Mouse (Mus musculus) adipocyte (in vitro differentiated cells): ENCODE data around the gene Kat6b.
A peak's percentile ranks its signal among the peaks of the same experiment; 100 is the strongest.

Experiments used
- DNase-seq: peaks from one replicate; pipeline ENCODE4 v3.0.0-alpha.2; 2016; ENCODE audit warnings: low spot score

Kat6b gene

DNA sequence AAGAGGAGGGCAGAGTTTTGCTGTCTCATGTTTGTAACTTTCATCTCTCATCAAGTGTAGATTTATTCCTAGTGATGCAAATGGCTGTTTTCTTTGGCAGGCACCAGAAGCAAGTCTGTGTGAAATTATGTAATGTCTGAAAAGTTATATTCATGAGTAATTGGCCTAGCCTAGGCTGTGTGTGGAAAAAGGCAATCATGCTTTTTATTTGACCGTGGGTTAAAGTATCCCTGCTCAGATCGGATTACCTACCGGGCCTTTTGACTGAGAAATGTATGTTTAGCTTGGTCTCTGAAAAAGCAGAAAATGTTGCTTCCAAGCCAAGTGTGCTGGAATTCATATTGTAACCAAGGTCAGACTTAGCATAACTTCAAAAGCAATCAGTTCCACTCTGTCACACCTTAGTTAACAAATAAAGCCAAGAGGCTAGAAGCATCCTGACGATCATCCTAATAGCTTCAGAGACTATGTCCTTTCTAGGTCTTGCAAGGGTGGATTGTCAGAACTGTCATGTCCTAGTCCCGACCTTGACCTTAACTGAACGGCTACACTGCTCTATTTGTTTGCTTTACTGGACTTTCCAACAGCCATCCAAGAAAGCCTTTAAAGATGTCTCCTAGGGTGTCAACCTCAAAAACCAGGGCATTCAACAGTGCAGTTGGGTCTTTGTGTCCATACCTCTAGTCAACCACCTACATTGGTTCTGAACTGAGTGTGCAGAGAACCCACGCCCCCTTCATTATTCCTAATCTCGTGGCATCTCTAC lies 111.9 kb downstream of the Kat6b start:
- peak; percentile 28 for DNase-seq

DNA sequence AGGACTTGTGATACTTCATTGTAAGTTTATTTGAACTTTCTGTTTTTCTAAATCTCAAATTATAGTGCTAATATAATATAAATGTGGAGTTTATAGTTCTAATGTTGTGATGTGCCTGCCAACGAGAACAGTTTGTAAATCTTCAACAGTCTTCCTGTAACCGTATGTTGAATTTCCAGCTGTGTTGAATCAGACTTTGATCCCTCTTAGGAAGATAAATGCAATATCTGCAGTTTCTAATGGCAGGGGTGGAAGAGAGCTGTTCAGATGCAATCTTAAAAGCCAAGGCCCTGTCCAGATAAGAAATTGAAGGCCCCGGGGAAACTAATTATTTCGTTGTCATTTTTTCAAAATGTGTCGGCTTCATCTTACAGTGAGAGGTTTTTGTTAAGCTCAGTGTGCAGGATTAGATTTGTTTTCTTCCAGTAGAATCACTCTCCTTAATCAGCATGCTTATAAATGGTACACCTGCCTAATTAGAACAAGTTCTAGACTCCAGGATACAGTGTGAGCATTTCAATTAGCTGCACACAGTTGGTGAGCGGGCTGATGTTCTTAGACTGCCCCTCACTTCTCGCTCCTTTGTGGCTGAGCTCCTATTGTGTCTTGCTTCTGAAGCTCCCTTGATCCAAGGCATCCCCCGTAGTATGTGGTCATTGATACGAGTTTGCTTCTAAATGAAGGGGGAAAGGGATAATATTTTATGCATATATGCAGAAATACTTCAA lies 118.4 kb downstream of the Kat6b start:
- DNase-seq, result no peak

DNA sequence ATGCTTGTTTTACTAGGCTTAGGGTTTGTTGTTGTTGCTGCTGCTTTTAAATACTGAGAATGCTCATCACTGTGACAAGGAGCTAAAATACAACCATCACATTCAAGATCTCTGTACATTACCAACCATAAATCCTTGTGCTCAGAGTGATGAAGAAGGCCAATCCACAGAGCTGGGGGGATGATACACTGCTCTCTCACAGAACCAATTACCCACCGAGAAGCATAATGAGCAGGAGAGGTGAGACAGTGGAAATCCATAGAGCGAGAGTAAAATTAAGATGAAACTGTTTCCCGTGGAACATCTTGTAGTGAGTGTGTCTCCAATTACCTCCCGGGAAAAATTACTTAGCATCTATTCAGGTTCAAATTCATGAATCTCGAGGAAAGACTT lies 118.9 kb downstream of the Kat6b start:
- DNase-seq, result no peak

DNA sequence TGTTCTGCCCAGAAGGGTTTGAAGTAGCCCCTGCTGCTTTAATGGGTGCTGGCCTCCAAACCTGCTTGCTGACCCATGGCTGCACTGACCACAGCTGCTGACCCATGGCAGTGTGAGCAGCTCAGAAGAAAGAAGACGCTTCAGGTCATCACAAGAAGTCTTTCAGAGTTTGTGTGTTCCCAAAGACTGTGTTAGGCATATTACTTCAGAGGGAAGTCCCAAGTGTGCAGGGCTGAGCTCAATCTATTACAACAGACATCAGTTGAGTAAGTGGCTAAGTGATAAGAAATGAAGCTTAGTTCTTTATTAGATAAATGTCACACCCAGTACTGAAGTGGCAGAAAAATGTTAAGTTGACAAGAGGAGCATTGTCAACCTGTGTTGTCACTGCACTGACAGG lies 119.4 kb downstream of the Kat6b start:
- DNase-seq, result no peak

DNA sequence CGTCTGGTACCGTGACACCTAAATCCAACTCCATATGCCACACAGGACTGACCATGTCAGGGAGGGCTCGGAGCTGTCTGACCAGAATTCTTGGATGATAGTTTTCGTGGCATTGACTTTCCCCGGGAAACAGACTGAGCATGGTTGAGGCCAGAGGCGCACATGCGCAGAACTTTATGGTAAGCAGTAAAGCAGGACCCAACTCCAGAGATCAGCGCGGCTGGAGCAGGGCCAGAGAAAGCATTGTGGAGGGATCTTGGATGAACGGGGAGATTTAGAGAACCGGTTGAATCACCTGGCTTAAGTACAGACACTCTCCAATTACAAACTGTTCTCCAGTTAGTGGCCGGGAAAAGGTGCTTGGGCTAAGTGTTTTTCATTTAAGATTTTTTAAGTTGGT lies 120.9 kb downstream of the Kat6b start:
- DNase-seq, result no peak

DNA sequence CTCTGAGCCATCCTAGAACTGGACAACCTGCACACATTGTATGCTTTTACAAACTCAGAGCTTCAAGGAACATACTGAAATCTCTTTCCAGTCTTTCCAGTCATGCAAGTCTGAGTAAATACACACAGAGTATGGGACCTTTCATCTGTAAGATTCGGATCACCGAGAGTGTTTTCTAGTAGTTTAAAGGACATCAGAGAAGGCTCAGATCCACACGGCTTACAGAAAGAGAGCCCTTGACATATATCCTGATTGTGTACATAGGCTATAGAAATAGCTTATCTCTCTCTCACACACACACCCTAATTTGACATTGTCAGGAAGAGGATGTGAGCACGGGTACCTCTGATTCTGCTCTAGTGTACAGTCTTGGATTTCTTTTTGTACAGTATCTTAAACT lies 121.7 kb downstream of the Kat6b start:
- DNase-seq, result no peak

DNA sequence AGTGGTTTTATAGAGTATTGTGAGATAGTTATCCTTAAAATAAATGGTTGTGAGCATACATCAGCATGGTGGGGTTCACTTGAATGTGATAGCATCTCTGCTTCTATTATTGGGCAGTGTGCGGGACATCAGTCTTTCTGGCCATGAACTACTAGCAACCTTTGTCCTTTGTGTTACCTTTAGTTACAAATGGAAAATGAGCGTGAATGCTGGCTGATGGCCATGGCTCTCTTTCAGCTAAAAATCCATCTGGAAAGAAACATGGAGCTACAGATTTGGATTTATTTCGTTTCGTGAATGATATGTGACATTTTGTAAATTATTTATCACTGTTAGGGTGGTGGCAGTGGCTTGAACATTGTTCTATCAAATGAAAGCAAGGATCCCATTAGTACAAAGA lies 126.5 kb downstream of the Kat6b start:
- no peak for DNase-seq

DNA sequence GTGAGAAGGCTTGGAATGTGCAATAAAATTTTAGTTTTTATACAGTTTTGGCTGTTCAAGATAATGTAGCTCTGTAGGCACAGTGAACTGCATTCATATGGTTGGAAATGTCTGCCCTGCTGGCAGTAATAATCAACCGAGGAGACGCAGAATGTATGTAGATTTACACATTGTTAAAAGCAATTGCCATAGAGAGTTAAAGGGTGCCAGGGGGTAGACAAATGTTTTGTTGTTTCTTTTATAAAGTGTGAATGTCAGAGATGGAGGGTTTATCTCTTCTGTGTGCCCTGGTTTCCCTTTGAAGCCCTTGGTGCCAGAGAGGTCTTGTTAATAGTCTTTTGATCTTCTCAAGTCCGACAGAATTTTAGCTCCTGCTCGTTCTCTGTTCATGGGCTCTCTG lies 127.7 kb downstream of the Kat6b start:
- DNase-seq, result no peak

DNA sequence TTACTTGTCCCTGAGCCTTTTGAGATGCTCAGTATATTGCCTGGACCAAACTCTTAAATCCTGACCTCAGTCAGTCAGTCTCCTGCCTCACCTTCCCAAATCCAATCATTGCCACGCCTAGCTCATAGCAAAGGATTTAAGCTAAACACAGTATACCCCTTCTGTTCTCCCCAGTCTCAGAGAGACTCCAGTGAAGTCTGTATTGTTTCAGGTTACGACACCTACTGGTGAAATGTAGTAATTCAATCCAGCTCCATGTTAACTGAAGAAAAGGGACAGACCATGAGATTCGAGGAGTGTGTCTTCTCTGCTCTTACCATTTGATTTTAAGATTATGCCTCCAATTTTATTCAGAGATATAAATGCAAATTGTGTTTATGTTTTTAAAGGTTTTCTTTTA lies 129.0 kb downstream of the Kat6b start:
- peak; percentile 58 for DNase-seq

DNA sequence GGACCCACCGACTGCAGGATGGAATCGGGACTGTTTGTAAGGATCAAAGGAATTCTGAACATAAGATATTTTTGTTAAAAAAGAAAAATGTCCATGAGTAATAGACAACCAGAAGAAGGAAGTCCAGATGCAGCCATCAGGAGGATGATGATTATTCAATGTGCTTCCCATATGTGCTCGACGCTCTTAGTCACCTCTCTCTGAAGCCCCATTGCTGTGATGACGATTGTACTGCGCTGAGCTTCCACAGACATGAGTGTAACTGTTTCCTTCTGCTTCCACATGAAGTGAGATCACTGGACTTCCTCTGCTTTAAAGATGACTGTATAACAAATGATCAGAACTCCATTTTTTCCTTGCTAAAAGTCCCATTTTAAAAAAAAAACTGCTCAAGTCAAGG lies 131.8 kb downstream of the Kat6b start:
- DNase-seq, result no peak

DNA sequence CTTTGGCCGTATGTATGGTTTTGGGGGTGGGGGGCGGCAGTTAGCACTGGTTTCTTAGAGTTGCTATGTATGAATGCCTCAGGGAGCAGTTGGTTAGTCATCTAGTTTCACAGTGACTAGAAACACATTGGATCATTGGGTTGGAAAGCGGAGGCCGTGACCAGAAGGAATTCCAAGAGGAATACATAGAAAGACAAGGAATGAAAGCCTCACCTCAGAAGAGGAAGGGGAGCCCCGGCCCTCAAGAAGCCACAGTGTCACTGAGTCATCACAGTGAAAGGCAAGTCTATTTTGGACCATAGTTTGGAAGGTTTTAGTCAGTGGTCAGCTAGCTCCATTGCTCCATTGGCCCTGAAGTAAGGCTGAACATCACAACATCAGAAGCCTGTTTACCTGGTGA lies 132.9 kb downstream of the Kat6b start:
- DNase-seq, result no peak

DNA sequence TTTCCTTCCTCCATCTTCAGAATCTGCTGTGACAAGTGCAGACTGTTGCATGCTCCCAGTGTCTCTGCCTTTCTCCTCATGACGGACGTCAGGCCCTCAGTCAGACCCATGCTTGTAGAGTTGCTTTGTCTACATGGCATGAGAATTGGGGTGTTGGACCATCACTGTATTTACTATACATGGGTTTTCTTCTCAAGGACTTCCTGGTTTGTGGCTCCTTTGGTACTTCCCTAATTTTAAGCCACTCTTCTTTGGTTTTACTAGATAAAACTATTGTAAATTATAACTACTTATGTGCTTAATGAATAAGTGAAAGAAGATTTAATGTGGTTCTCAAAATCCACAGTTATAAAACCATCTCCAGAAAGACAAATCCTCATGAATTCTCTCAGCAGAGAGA lies 134.6 kb downstream of the Kat6b start:
- no peak for DNase-seq

DNA sequence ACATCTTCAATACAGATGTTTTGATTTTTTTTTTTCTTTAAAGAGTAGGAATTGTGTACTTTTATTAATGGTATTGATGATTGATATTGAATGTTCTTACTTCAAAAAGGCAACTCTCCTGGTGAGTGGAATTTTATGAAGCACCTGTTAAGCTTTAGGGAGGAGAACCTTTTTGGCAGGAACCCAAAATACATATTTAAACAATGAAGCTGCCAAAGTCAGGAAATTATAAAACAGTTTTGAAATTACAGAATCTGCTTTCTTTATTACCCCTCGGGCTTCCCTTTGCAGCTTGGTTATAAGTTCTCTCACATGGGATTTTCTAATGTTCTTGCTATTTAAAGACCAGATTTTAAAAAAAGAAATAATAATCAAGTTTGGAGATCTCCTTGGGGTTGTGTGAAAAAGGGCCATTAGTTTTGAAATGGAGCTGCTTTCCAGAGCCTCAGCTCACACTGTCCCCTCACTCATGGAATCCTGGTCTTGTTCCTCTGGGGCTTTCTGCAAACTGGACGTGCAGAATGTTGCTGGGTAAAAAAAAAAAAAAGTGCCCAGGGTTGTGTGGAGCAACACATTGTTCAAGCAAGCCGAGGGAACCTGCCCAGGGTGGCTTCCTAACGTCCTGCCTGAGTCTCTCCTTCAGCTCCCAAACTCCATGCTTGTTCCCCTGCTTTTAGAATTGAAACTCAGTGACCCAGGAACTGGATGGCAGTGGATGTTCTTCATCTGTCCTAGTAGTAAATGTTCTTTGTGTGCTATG lies 136.2 kb downstream of the Kat6b start:
- DNase-seq, result no peak

DNA sequence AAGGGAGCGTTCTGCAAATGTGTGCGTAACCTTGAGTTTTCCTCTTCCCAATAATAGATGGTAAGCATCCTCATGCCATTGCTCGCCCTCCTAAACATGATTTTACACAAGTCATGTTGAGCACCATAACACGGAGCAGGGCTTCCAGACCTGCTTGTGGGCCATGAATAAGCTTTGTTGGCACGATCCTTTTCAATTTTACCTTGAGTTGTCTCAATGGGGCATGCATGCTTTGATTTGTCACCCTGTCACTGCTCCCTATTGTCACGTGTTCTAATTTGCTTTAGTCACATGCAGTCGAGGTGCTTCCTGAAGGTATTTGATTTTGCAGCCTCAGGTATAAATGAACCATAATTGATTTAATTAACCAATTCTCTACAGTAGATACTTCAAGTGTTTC lies 138.7 kb downstream of the Kat6b start:
- DNase-seq, result no peak

DNA sequence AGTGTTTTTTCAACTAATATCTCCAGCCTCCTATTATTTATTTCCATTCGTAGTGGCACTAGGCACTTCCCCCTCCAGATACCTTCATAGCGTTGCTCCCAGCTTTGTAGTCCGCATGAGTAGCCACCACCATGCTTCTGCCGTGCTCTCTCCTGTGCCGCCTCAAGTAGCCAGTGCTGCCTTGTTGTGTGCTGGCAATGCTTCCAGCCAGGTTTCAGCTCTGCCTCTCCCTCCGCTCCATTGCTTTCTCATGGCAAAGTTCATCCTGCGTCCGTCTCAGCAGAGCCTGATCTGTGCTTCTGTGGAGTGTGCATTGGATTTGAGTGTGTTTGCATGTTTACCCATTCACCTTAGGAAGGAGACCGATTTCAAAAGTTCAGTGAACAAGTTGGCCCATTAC lies 144.7 kb downstream of the Kat6b start:
- no peak for DNase-seq

DNA sequence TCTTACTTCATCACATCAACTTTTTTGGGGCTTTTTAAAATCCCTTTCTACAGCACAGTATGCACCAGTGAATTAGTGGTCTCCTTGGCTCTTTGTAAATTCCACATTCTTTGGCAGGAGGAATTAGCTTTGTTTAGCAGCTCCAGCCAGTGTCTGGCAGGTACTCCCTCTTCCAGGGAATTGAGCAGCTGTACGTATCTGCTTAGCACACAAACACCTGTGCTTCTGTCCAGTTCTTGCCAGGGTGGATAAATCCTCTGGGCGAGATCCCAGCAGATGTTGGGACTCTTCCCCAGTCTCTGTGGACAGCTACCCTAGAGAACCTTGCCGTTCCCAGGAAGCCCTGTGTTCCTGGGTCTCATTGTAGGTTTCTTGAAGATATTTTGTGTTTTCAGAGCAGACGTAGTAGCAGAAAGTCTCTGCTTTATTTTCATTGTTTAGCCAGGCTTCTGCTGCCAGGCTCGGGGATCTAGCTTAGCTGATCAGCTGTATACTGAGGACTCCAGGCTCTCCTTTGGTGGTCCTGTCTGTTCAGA lies 150.5 kb downstream of the Kat6b start:
- no peak for DNase-seq

DNA sequence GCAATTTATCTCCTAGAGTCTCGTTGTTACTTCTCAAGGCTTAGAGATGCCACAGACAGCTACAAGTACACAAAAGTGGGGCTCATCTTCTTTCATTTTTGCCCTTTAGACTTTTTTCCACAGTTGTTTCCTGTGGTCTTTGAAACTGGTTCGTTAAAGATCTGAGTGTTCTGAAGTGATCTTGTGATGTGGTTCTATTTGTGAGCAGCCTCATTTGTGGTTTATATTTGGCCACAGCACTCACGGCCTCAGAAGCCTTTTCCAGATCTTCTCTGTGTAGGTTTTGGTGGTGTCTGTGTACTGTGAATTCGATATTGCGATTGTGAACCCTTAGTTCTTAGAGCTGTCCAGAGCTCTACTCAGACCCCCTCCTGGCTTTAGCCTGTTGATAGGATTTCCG lies 155.3 kb downstream of the Kat6b start:
- DNase-seq, result no peak

DNA sequence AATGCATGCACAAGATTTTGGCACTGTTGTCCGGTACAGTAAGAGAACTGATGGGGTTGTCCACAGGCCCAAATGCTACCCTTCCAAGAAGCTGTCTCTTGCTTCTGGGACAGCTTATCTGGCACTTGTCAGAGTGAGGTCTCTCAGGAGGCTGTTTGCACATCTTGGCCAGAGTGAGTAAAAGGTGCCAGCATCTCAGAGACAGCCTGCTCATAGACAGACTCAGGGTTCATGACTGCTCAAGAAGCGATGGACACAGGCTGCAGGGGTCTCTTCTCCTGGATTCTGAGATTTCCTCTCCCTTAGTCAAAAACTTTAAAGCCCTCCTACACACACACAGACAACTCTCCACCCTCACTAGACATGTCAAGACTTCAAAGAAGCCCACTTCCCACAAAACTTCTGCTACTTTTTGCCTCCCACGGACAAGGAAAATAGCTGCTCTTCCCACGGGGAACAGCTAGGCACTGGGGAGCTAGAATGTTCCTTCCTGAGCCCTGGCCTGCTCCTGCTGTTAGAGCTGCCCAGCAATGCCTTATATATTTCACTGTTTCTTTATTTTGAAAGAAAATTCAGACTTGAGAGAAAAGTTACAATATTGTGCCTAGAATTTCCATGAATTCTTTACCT lies 159.7 kb downstream of the Kat6b start:
- no peak for DNase-seq

DNA sequence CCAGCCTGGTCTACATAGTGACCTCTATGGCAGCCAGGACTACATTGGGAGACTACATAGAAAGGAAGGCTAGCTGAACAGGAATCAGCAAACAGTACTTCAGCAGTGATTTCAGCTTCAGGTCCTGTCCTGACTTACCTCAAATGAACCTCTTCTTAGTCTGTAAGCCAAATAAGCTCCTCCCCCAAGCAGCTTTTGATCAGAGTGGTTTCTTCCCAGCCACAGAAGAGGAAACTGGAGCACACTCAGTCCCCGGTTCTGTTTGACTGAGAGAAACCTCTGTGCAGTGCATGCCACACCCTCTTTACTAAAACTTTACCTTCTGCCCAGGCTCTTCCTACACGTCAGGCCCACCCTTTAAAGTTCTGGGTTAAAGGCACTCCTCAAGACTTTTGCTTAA lies 172.6 kb downstream of the Kat6b start:
- DNase-seq, result no peak

DNA sequence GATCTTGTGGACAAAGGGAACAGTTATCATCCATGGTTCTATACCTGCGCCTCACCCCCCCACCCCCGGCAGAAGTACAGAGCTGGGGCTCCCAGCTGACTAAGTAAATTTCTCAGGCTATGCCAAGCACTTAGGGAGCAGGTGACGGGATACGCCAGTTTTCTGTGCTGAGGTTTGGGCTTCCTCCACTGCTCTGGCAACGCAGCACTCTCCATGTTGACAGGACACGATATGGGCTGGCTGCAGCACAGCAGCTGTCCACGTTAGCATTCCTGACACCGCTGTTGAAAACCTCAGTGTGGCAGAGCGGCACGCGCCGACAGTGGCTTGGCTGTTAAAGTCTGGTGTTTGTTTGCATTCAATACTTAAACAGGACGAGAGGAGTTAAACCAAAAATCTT lies 177.9 kb downstream of the Kat6b start:
- no peak for DNase-seq

DNA sequence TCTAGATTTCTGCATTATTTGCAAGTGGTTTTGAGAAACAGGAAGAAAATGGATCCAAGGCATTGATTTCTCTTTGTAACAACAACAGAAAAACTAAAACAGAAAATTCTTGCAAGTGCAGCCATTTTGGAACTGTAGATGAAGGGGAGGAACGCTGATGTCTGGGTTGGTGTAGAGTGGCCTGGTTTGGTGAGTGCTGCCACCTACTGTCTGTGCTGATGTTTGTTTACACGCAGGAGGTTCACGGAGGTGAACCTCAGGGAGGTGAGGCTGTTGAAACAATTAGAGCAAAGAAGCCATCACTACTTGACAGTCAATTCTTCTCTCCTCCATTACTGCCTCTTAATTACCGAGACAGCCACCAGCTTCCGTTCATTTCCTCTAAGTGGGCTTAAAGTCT lies 178.4 kb downstream of the Kat6b start:
- peak; percentile 43 for DNase-seq

DNA sequence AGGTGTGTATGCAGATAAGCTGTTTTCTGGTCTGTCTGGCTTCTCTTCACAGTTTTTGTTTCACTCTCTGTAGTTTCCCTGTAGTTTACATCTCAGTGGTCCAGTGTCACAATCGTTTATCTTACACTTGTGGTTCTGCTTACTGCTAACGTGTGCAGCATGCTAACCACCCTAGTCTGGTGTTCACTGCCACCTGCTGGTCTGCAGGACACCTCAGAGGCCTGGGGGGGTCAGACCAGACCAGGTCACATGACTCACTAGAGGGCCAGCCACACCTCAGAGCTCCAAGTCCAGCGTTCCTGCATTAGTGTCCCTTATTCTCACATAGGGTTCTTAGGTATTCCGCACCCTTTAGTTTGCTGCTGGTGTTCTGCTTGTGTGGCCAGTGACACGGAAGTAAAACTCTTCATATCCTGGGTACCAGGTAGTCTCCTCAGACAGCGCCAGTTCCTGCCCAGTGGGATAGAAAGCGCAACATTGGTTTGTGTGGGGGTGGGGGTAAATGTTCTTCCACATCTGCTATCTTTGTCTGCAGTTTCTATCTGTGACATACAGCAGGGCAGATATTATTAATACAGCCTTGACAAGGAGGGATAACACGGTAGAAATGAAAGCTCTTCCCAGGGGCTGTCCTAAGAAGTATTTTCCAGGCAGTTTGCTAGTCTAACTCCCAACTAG lies 181.4 kb downstream of the Kat6b start:
- no peak for DNase-seq
